9 mouse cellular contexts compared by ENCODE assay signal in genomic region chr14:75330621-75331020, GRCm38 (mm10). TPM values are rescaled to one million over a fixed set of nuclear protein-coding genes. Genes with fewer than 3 reads are reported as not detected.
DNase-seq lines count a peak whose midpoint lies in the region; ATAC-seq and TF ChIP-seq lines count a peak whose summit lies in the region.
"Had no signal": no experiment of that assay in that cellular context is flagged by ENCODE, and none has a peak within 500 bp of the region (broad histone marks: within the 10 kb centered on the region; RNA-seq: fewer than 3 reads in every experiment).

No protein-coding gene starts in this region.

- H3K36me3 ChIP-seq in midbrain, embryonic 10.5 days, result peaks cover 66% of the 10 kb centered on the region
- H3K36me3 ChIP-seq in midbrain, embryonic 16.5 days (ENCODE audit: control insufficient read depth, insufficient read depth, low read length), result peaks cover 24% of the 10 kb centered on the region

- DNase-seq in gastrocnemius, adult 2 months, result no peak
- no peak for DNase-seq in gastrocnemius, postnatal 25 days
- DNase-seq in midbrain, embryonic 10.5 days (ENCODE audit: low spot score), result peak; percentile 19
- peak; percentile 17 for DNase-seq in embryo, embryonic 10 days (ENCODE audit: low spot score)
- DNase-seq in retina, embryonic 14.5 days (ENCODE audit: low spot score), result peak; percentile 61
- DNase-seq in layer of hippocampus, adult 9-10 months (ENCODE audit: low spot score), result no peak
- no peak for DNase-seq in heart, adult 18-20 months

- H3K4me2 ChIP-seq in midbrain, embryonic 16.5 days (ENCODE audit: low read length), result no peak overlapping the region
- H3K4me2 ChIP-seq: midbrain, embryonic 12.5 days had no signal

- 87% methylated on average over 6 of the region's 6 CpGs for WGBS in midbrain, embryonic 10.5 days
- 79% methylated on average over 6 of the region's 6 CpGs for WGBS in midbrain, embryonic 16.5 days

- H3K27ac ChIP-seq in gastrocnemius, adult 2 months, result no peak overlapping the region
- H3K27ac ChIP-seq in midbrain, embryonic 10.5 days (replicated peaks), result no peak overlapping the region
- no peak overlapping the region for H3K27ac ChIP-seq in midbrain, embryonic 16.5 days (ENCODE audit: low read length)
- H3K27ac ChIP-seq: midbrain, embryonic 12.5 days had no signal

- ATAC-seq in midbrain, embryonic 16.5 days, result no peak

- no peak overlapping the region for H3K4me3 ChIP-seq in gastrocnemius, adult 2 months
- H3K4me3 ChIP-seq in midbrain, embryonic 10.5 days, result no peak overlapping the region
- H3K4me3 ChIP-seq in midbrain, embryonic 16.5 days (ENCODE audit: low read depth, low read length), result no peak overlapping the region
- H3K4me3 ChIP-seq: midbrain, embryonic 12.5 days had no signal

- H3K9ac ChIP-seq in midbrain, embryonic 16.5 days (ENCODE audit: low read depth, low read length), result no peak overlapping the region
- H3K9ac ChIP-seq: midbrain, embryonic 12.5 days had no signal

- H3K9me3 ChIP-seq in midbrain, embryonic 10.5 days (replicated peaks), result no peaks in the 10 kb centered on the region
- no peaks in the 10 kb centered on the region for H3K9me3 ChIP-seq in midbrain, embryonic 16.5 days (replicated peaks; ENCODE audit: control insufficient read depth, low read length, poor library complexity, severe bottlenecking)
- H3K9me3 ChIP-seq: midbrain, embryonic 12.5 days had no signal

- H3K27me3 ChIP-seq in midbrain, embryonic 10.5 days (ENCODE audit: low read depth, poor library complexity, severe bottlenecking), result no peaks in the 10 kb centered on the region
- no peaks in the 10 kb centered on the region for H3K27me3 ChIP-seq in midbrain, embryonic 16.5 days (ENCODE audit: control insufficient read depth, insufficient read depth, low read depth, low read length)
- H3K27me3 ChIP-seq: midbrain, embryonic 12.5 days had no signal

- intact Hi-C loops in gastrocnemius, adult 2 months (cut with DNase I), result no loop called here

- peak; percentile 42 for TF ChIP-seq CTCF in gastrocnemius, adult 2 months (IDR thresholded peaks at IDR 0.05)

- H3K4me1 ChIP-seq in midbrain, embryonic 10.5 days, result no peaks in the 10 kb centered on the region
- no peaks in the 10 kb centered on the region for H3K4me1 ChIP-seq in midbrain, embryonic 16.5 days (ENCODE audit: control insufficient read depth, insufficient read depth, low read length)
- H3K4me1 ChIP-seq: midbrain, embryonic 12.5 days had no signal

RNA-seq across cellular contexts. Expression of gene Zc3h13, which starts 46.4 kb away (rescaled TPM):
- 10 to 100 TPM; 14.7 to 15.3 TPM for total RNA-seq in gastrocnemius, adult 2 months (2021)
- total RNA-seq in gastrocnemius, postnatal 25 days (2021), result 10 to 100 TPM; 15.1 to 19.2 TPM
- polyA plus RNA-seq in midbrain, embryonic 10.5 days (2016; fragmentation: Nextera tagmentation; extraction: Ambion mirVana), result 32.8 and 36.2 TPM in 2 replicates
- 40.7 and 42.4 TPM in 2 replicates for polyA plus RNA-seq in midbrain, embryonic 16.5 days (2015; fragmentation: Nextera tagmentation; extraction: Ambion mirVana)
- total RNA-seq in heart, adult 18-20 months (2021), result 10 to 100 TPM; 24.9 to 28.2 TPM

Comparison
In these comparisons a context has a peak if more than half of its experiments do, and no peak if none do; other contexts are left out.
1. DNase-seq: peak in midbrain, embryonic 10.5 days (single experiment), embryo, embryonic 10 days (single experiment) and retina, embryonic 14.5 days (single experiment); none in gastrocnemius, adult 2 months (single experiment), gastrocnemius, postnatal 25 days (single experiment), layer of hippocampus, adult 9-10 months (single experiment) and heart, adult 18-20 months (0 of 2).